Mouse (Mus musculus) bone marrow macrophage, adult 2 months (primary cell): ENCODE results near the gene Syne3.

ENCODE experiments used
- CTCF ChIP-seq: IDR thresholded peaks from 2 replicates; pipeline ENCODE4 v1.5.1; 2012; ENCODE audit warnings: low read depth, mild to moderate bottlenecking, low read length, moderate library complexity
- POLR2A ChIP-seq: IDR thresholded peaks from 2 replicates; pipeline ENCODE4 v1.6.1; 2012; ENCODE audit warnings: mild to moderate bottlenecking, low read depth, low read length, borderline replicate concordance

- TF ChIP-seq POLR2A (no peak), CTCF (no peak)
Measured at GRCm38 (mm10) chr12:105038918-105039317, 29.3 kb upstream of the Syne3 start.
